Mouse (Mus musculus): Measurements from ENCODE around the gene Bahcc1.

The Bahcc1 gene

DNA sequence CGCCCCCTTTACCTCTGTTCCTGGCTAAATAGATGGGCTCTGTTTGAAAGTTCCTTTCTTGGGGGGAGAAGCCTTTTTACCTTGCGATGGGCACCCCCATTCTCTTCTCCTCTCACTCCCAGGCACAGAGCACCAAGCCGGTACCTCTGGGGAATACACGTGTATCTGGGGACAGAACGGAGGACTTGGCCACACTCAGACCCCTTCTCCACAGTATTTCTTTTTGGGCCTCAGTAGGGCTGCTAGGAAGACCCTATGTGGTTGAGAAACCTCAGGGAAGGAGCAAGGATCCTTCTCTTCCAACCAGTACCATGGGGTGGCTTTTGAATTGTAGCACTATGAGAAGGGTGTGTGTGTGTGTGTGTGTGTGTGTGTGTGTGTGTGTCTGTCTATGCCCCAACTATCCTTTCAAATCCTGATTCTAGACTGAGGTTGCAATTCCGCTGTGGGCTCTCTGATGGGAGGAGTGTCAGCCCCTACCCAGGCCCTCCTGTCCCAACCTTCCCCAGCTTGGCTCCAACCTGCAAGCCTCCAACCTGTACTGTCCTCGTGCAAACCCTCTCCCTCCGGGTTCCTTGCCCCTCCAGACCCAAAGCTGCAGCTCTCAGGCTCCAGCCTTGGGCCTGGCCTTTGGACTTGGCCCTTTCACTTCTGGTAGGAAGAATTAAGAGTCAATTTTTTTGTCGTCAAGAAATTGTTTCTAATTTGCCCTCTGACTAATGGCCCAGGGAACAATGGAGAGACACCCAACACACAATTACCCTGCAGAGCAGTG, 4.4 kb upstream of the Bahcc1 start:
- DNase-seq (ENCODE audit: low read depth in 1 of 2, low spot score in 2 of 2): no peak

DNA sequence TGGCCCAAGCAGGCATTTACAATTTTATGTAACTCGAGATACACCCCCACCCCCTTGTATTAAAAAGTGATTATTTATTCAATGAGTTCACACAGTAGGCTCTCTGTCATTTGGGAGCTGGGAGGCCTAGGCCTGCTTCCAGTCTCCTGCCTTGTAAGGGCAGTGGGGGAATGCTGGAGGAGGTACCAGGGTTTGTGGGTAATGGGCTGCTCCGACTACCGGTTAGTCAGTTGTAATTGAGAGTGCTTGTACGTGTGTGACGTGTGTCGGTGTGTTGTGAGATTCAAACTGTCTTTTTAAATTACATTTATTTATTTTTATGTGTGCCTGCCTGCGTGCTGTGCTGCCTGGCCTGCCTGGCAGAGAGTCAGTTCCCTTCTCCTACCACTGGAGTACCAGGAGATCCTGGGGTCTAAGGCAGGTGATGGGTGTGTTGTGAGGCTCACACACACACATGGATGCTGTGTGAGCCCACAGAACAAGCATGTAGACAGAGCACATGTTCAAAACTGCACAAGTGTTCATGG, 3.8 kb upstream of the Bahcc1 start:
- DNase-seq (ENCODE audit: low read depth in 1 of 2, low spot score in 2 of 2): no peak

DNA sequence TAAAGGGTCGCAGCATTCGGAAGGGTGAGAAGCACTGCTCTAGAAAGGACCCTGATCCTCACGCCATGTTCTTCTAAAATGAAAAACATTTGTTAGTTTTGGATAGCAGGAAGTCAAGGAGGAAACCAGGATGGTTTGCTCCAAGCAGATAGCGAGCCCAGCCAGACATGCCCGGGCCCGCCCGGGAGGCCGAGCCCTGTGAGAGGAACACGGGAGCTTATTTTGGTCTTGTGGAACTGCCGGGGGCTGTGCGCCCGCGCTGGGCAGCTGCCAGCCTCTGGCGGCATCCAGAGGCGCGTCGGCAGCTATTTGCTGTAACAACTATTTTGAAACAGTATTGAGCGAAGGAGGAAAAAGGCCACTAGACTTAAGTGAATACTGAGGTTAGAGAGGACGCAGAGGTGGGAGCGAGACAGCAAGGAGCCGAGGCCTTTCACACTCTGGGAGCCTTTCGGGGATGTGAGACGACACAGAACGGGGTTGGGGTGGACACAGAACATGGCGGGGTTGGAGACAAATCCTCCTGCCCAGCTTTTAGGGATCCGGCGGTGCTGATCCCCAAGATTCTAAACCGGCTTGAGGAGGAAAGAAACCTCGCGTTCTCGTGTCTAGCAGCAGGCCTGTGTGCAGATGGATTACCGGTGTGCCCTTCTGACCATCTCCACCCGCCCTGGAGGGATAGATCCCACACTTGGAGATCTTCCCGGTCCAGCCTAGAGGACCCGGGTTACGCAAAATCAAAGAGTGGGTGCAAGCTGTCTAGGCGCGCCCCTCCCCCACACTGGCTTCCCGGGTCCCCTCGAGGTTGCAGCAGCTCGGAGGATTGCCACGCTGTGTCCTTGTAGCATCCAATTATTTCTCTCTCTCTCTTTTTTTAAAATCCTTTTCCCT, 2.6 kb upstream of the Bahcc1 start:
- no peak for DNase-seq (ENCODE audit: low read depth in 1 of 2, low spot score in 2 of 2)

DNA sequence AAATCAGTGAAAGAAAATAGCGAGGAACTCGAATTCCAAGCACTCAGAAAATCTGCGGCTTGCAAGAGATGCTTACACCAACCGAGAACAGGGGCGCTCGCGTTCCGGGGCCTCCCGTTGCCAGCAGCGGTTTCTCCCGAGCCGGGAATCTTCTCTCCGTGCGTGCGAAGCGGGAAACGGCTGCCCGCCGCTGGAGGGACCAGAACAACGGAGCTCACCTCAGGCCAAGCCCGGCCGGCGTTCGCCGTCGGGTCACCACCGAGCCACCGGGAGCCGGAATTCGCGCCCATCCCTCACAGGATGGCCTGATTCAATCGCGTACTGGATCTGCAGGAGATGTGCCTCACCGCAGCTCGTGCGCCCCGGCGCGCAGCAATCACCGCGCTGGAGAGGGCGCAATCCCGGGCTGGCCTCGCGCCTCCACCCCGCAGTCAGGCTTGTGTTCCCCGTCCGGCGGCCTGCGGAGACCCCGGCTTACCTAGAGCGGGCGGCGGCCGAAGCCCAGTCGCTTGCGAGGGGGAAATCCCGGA, 1.8 kb upstream of the Bahcc1 start:
- DNase-seq (ENCODE audit: low read depth in 1 of 2, low spot score in 2 of 2): no peak

DNA sequence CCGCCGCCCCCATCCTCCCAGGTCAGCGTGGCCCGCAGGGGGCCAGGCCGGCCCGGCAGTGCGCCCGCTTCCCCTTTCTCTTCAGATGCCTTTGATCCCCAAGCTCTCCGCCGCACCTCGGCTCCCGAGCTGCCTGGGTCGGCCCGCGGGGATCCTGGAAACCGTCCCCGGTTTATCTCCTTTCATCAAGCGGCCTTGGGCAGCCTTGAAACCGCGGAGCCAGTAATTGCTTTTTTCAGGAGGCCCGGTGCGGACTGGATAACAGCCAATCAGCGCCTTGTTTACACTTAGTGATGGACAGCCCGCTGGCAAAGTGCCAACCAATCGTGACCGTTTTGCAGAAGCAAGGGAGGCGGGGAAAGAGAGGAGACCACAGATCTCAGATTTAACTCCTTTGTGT, 1.4 kb upstream of the Bahcc1 start:
- DNase-seq (ENCODE audit: low read depth in 1 of 2, low spot score in 2 of 2): peak; percentile 89 to 90

DNA sequence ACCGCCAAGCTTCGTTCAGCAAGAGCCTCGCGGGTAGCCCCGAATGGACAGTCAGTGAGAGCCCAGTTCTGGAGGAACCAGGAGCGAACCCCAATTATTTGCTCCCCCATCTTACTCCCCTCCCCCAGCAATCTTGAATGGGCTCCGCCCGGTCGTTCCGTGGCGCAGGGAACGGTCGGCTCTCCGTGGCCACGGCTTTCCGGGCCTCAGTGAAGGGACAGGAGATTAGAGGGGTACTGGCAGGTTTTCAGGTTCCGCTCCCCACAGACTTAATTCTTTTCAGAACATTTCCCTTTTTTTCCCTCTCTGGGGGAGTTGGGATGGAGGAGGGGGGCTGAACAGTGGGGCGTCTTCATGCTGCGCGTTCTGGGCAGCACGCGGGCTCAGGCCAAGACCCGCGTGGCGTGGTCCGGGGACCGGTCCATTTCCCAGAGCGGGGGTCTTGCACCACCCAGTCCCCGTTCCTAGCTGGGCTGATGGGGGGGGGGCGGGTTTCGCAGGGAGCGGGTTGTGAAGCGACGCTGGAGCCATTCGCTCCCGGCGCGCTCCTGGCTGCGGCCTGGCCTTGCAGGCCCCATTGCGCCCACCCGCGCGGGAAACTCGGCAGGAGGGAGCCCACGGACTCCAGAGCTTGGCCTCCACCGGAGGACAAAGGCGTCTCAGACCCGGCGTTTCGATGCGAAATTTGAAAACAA, 841 bp downstream of the Bahcc1 start:
- no peak for DNase-seq (ENCODE audit: low read depth in 1 of 2, low spot score in 2 of 2)

DNA sequence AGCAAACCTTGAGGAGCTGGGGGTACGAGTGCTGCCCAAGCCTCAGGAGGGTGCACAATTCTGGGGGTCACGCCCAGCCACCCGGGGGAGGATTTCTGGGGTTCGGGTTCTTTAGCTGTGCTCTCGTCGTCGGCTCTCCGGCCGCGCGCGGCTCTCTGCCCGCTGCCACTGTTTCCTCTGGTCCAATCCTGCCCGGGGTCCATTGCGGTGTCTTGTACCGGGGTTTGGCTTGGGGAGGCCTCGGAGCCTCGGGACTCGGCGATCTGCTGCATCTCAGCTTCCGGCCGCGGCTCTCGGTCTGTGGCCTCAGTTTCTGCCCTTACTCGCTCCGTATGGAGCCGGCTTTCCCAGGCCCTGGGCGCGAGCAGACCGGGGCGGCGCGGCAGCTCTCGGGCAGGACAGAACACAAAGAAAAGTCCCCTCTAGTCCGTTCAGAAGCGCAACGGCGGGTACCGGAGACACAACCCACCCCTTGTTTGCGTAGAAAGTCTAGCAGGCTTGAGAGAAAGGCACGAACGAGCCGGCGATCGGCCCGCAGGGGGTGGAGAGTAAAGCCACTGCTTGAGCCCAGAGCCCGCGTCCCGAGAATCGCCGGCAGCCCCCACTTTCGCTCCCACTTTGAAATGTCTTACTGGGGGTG, 1.5 kb downstream of the Bahcc1 start:
- no peak for DNase-seq (ENCODE audit: low read depth in 1 of 2, low spot score in 2 of 2)

DNA sequence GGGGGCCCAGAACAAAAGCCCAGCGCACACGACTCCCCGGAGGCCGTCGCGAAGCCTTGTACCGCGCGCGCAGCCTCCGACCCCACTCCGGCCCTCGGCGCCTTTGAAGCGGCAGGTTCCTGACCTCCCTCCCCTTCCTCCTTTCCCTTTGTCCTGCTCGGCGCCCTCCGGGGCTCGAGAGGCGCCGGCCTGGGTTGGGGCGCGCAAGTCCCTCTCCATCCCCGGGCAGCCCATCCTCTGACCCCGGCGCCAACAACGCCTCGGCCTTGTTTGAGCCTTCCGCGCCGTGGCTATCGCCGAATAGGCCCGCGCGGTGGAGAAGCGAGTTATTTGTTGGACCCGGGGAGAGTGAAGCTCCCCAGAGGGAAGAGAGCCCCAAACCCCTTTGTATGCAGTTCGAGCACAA, 2.0 kb downstream of the Bahcc1 start:
- DNase-seq (ENCODE audit: low read depth in 1 of 2, low spot score in 2 of 2): no peak

DNA sequence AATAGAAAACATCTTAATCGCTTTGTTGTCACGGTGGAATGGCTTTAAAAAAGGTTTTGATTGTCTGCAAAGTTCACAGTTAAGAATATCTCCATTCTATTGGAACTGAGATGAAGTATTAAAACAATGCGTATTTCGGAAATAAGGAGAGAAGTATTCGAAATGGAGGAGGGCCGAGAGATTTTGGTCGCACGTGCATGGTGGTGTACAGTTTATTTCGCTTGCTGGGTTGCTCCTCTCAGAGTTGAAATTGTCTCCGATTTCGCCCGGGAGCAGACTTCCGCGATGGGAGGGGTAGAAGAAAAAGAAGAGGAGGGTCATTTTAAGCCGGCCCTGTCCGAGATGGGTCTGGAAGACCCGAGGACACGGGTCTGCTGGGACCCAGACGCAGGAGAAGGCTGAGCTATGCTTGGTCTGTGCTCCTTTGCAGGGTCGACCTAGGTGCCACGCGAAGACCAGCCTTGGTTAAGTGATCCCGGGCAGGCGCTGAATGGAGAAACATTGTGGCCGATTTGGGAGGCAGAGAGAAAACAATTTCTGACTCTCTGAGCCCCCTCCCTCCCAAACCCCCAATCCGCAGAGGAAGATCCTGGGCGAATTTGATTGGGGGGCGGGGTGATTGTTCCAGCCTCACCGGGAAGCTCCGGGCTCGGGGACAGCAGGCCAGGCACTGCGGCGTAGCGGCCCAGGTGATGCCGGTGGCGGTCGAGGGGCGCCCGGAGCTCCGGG, 2.8 kb downstream of the Bahcc1 start:
- no peak for DNase-seq (ENCODE audit: low read depth in 1 of 2, low spot score in 2 of 2)

DNA sequence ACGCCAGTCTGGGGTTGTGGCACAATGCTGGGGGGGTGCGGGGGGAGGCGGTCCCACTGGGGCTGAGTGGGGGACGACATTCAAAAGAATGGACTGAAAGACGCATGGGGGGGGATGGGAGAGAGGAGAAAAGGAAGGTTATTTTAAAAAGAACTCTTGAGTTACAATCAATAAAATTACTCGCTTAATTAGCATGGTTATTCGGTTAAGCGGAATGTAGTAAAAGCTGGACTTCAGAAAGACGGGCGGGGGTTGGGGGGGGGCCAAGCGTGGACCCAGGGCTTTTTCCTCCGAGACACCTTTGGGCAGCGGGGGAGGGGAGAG, 3.3 kb downstream of the Bahcc1 start:
- DNase-seq (ENCODE audit: low read depth in 1 of 2, low spot score in 2 of 2): no peak

DNA sequence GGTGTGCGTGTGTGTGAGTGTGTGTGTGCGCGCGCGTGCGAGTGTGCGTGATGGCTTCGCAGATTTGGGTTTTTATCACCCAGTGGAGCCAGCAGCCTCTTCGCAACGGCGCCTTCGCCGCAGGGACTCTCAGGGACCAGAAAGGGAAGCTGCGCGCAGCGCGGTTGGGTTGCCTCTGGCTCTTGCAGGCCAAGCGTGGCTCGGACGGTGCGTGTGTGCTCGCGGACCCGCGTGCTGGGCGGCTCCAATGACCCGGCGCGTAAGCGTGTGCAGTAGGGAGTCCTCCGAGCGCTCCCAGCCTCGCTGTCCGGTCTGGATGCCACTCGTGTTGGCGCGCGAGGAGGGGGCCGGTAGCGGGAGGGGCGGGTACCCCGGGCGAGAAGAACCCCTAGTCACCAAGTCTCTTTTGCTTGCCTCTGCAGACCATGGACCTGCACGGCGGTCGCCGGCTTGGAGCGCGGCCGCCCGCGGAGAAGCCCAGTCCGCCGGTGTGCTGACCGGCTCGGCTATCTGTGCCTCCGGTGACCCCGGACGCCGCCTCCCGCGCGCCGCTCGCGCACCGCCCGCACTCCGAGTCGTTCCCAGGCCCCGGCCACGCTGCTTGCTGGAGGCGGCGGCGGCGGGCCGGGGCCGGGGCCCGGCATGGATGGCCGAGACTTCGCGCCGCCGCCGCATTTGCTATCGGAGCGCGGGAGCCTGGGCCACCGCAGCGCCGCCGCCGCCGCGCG, 3.9 kb downstream of the Bahcc1 start:
- DNase-seq (ENCODE audit: low read depth in 1 of 2, low spot score in 2 of 2): peak in 1 of 2 experiments; percentile 16

DNA sequence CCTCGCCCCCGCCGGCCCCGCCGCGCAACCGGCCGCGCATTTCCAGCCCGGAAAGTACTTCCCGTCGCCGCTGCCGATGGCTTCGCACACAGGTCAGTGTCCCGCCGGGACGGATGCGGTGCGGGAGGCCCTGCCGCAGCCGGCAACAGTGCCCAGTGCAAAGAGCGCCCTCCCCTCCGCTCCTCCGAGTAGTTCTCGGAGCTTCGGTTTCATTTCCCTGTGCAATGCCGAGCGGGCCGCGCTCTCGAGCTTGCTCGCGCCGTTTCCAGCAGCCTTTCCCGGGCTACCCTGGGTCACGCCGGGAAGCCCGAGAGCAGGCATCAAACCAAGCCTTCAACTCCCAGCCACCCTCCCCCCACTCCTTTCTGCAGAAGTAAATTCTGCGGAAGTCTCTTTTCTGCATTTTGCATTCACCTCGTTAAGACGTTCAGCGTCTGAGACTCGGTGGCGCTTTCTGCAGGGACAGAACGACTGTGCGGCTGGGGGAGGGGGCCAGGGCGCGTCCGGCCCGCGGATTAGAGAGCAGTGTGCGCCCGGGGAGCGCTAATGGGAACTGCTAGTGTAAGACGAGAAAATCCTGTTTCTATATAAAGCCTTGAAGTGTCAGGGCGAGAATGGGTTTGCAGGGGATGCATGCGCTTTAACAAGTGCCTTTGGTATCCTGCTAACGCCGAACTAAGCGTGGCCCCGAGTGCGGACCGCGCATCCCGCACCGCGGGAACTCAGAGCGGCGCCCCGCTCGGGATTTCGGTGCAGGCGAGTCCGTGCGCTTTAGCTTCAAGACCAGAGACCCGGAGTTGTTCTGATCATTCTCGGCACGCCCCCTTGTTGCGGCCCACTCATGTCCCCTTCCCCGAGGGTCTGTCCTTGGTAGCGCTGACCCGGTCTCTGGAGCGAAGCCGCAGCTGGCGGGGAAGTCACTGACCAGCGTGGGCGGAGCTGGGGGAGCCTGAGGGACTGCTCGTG, 4.7 kb downstream of the Bahcc1 start:
- peak in 1 of 2 experiments; percentile 41 for DNase-seq (ENCODE audit: low read depth in 1 of 2, low spot score in 2 of 2)

DNA sequence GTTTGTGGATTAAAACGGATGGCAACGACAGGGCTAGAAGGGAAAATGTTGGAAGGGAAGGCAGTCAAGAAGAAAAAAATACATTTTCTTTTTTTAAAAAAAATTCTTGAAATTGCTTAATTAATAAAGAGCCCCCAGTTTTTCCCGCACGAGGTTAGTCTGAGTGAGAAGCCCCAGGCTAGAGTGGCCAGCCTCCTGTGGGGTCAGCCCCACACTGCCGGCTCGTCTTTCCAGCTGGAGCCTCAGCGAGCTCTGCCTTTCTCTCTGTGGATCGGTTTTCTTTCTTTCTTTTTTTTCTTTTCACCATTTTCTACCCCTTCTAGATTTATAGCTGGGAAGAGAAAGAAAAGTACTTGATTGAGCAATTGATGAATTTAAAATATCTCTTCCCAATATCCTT, 5.6 kb downstream of the Bahcc1 start:
- no peak for DNase-seq (ENCODE audit: low read depth in 1 of 2, low spot score in 2 of 2)

DNA sequence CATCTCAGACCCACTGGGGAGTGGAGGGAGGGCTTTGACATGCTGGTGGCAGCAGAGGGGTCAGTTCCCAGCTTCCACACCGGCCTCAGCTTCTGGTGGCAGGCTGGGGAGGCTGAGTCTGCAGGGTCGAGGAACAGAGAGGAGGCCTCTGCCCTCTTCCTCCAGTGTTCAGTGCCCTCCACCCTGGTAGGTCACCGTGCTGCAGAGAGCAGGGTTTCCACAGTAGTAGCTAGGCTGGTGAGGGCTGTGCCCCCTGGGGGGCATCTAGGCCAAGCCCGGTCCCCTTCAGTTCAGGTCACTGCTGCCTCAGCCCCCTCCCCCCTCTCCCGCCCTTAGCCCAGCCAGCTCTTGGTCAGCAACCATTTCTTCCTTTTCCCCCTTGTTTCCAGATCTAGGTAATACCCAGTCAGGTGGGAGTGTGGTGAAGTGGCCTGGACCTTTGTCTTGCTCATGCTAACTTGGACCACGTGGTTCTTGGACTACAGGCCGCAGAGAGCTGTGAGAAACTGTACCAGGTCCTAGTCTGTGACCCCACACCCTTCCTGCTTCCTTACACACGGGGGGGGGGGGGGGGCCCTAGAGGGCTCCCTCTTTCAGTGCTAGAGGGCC, 6.1 kb downstream of the Bahcc1 start:
- no peak for DNase-seq (ENCODE audit: low read depth in 1 of 2, low spot score in 2 of 2)

DNA sequence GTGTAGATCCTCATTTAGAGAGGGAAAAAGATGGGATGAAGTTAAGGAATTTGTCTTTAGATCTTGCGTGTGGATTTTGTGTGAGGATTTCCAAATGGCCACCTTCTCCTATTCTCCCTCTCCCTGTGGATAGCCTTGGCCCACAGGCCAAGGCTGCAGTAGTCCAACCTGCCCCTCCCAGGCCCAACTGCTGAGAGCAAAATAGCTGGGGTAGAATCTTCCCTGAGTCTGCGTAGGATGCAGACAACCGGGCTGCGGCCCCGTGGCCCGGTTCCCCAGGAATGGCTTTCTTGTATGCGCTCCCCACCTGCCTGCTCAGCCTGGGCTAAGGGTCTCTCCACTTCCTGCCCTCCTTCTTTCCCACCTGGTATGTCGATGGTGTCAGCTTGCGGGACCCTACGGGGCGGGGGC, 6.8 kb downstream of the Bahcc1 start:
- no peak for DNase-seq (ENCODE audit: low read depth in 1 of 2, low spot score in 2 of 2)

DNA sequence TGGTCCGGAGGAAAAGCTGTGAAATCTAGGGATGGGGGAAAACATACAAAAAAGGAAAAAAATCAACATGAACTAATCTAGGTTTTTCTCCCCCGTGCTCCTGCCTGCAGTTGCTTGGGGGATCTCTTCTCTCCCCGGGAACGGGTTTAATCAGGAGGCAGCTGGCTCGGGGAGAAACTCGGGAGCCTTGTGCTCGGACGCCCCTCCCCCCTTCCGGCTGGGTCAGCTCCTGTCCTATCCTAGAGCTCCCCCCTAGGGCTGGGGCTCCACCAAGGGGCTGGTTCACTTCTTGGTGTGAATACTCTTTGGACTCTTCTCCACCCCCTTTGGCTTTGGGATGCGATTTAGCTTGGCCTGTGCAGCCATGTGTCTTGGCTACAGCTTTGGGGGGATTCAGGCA, 7.5 kb downstream of the Bahcc1 start:
- no peak for DNase-seq (ENCODE audit: low read depth in 1 of 2, low spot score in 2 of 2)

DNA sequence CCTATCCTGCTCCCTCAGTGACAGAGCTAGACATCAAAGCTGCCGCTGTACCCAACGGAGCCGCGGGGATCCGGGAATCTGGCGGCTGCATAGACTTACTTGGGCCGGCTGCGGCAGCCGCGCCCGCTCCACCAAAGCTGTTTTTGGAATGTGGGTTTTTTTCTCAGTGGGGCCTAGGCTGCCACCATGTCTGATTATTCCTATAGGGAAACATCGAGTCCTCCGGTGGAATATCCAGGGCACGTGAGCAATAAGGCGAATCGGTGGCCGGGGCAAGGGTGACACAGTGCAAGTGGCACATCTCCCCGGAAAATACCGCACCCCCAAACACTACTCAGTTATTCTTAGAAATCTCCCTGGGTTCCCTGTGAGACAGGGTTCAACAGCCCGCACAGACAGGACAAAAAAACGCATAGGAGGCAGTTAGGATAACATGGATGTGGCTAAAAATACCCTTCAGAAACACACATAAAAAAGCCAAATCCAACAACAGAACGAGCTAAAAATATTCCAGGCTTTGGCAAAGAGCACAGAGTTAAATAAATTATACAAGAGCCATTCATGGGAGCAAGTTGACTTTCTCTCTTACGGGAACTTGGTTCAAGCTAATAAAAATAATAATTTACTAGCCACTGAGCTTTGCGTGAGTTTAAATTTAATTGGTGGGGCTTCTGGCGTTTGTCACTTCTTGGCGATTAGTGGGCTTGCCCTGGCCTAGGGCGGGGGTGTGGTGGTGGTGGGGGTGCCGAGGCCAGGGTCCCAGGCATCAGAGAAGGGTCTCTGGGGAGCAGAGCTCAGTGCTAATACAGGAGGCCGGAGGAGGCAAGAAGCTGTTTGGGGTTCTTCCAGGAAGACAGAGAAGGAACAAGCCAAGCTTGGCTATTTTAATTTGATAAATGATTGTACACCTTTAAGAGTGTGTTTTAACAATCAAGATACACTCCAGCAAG, 8.5 kb downstream of the Bahcc1 start:
- no peak for DNase-seq (ENCODE audit: low read depth in 1 of 2, low spot score in 2 of 2)
